Mouse (Mus musculus): Measurements from ENCODE around the gene Ubr4. TPM values are rescaled to one million over a fixed set of nuclear protein-coding genes. Genes with fewer than 3 reads are reported as not detected.
"Not testable (repeated sequence)": the region's sequence is repeated elsewhere in the genome, so short reads cannot be mapped to it uniquely, and the experiment has no call there.

Gene Ubr4
- total RNA-seq, 2 experiments from 2014 or later, result 94.7 to 125 TPM

DNA sequence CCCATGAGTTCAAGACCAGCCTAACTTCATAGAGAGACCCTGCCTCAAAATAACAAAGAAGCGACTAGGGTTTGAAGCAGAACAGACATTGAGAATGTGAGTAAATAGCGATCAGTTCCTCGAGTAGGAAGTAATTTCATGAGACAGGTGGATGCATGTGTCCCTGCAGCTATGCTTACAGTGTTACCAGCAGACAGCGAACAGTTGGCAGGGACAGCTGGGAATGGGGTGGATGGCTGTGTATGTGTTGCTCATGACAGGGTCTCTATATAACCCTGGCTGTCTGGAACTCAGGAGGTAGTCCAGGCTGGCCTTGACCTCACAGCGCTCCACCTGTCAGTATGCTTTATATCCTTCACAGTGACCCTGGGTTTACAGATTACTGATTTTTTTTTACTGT is 15.6 kb downstream of the Ubr4 start:
- Histone ChIP-seq H3K4me3 (no peak overlapping the region), H3K27ac (no peak overlapping the region)
- no peak for TF ChIP-seq CTCF (IDR thresholded peaks at IDR 0.05)
- no peak for DNase-seq
- intact Hi-C loops (cut with DNase I), result no loop called here

DNA sequence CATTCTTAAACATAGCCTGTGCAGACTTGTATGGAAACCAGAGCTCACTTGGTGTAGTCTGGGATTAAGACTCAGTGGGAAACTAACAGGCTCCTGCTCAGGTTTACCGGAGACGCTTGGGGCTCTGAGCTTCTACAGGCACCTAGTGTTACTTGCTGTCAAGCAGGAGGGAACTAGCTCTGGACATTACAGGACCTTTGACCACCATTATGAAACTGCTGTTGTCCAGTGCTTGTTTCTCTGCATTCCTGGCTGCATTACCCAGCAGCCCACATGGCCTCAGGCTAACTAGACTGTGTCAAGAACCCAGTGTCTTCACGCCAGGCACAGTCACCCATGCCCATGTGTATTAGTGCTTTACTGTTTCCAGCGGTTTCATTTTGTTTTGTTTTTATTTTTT is 20.7 kb downstream of the Ubr4 start:
- H3K4me3 ChIP-seq, result no peak overlapping the region
- DNase-seq, result no peak
- intact Hi-C loops (cut with DNase I), result no loop called here
- H3K27ac ChIP-seq, result no peak overlapping the region
- TF ChIP-seq CTCF (IDR thresholded peaks at IDR 0.05), result no peak

DNA sequence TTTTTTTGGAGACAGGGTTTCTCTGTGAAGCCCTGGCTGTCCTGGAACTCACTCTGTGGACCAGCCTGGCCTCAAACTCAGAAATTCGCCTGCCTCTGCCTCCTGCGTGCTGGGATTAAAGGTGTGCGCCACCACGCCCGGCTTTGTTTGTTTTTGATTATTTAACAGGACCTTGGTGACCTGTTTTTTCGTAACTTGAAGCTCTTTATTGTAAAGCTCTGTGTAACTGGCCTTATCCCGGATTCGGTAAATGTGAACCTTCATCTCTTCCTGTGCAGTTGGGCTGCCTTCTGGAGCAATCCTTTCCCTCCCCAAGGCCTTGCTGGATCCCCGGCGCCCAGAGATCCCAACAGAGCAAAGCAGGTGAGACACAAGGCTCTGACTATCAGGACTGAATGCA is 21.1 kb downstream of the Ubr4 start:
- DNase-seq, result no peak
- TF ChIP-seq CTCF (IDR thresholded peaks at IDR 0.05), result no peak
- intact Hi-C loops (cut with DNase I), result no loop called here
- Histone ChIP-seq H3K4me3 (no peak overlapping the region), H3K27ac (no peak overlapping the region)

DNA sequence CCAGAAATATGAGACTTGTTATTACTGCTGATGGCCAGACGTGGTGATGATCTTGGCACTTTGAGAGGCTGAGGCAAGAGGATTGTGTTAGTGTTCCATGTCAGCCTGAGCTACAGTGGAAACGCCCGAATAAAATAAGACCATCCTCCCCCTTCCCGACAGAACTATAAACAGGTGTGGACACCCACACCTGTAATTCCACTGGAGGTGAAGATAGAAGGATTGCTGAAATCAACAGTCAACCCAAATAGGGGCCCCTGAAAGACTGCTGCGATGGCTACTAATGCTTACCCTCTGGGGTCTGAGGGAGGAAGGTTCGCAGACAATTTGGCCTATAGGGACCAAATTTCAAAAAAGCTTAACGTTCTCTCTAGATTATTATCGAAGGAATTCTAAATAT is 27.3 kb downstream of the Ubr4 start:
- Histone ChIP-seq H3K4me3 (peak overlapping the region; percentile 83), H3K27ac (peak overlapping the region; percentile 97)
- intact Hi-C loops (cut with DNase I), result no loop called here
- no peak for TF ChIP-seq CTCF (IDR thresholded peaks at IDR 0.05)
- DNase-seq, result no peak

DNA sequence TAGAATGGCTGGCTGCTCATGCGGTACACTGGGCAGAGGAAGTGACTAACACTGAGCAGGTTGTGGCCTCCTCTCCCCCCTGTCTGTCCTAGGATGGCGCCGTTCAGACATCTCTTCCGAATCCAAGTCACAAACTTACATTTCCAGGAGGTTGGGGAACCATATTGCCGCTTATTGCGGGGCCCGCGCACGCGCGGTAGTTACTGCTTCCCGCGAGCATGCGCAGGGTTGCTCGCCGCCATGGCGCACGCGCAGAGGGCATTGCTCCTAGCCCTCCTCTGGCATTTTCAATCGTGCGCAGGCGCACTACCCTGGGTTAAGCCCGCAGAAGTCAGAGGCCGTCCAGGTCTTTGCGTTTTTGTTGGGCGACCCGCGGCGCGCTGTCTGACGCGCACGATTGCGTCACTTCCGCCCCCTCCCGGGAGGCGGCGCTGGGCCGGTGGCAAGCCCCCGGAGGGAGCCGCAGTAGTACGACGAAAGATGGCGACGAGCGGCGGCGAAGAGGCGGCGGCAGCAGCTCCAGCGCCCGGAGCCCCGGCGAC is 27.9 kb downstream of the Ubr4 start:
- peak overlapping the region; percentile 97 for H3K27ac ChIP-seq
- DNase-seq, result peak; percentile 100
- no peak; the same call in 1 of the 2 replicates for TF ChIP-seq CTCF (IDR thresholded peaks at IDR 0.05)
- intact Hi-C loops (cut with DNase I), result no loop called here
- peak overlapping the region; percentile 83 for H3K4me3 ChIP-seq

DNA sequence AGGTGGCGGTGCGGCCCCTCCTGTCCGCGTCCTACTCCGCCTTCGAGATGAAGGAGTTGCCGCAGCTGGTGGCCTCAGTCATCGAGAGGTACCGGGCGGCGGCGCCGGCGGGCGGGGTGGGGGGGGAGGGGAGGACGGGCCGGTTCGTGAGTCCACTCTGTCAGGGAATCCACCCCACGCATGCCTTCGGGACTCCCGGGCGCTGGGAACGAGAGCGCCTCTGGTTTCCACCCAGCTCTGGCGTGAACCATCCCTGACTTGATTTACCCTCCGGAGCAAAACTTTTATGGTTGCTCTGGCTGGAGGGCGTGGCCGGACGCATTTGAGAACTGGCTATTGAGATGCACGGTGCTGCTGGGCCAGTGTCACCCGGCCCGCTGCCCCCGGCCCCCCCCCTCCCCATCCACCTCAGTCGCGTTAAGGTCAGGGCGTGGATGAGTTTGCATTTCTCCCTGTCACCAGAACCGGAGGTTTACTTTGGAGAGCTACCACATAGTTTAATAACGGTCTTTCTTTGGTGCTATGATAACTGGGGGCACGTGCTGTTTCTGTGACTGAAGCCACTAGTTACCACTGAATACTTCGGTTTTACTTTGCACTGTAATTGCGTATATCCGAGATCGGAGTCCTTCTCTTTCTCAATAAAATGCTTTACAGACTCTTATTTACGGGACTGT is 28.5 kb downstream of the Ubr4 start:
- H3K27ac ChIP-seq, result peak overlapping the region; percentile 97
- no peak for DNase-seq
- intact Hi-C loops (cut with DNase I), result no loop called here
- no peak for TF ChIP-seq CTCF (IDR thresholded peaks at IDR 0.05)
- peak overlapping the region; percentile 83 for H3K4me3 ChIP-seq

DNA sequence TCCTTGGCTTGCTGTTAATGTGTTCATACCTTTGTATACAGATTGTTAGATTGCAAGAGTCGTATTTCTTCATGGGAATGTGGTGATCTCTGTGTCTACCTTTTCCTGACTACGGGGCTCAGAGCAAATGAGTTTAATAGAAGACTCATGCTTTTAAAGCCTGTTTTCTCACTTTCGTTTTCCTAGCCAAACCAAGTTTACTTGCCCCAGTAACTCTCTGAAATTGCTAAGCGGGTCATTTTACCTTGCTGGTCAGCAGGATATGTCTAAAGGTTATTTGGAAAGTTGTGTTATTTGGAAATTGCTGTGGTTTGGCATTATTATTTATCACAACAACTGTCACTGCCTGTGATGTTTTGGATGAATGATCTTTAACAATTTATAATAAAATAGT is 29.0 kb downstream of the Ubr4 start:
- no peak for DNase-seq
- peak overlapping the region; percentile 83 for H3K4me3 ChIP-seq
- intact Hi-C loops (cut with DNase I), result no loop called here
- no peak for TF ChIP-seq CTCF (IDR thresholded peaks at IDR 0.05)
- H3K27ac ChIP-seq, result peak overlapping the region; percentile 97

DNA sequence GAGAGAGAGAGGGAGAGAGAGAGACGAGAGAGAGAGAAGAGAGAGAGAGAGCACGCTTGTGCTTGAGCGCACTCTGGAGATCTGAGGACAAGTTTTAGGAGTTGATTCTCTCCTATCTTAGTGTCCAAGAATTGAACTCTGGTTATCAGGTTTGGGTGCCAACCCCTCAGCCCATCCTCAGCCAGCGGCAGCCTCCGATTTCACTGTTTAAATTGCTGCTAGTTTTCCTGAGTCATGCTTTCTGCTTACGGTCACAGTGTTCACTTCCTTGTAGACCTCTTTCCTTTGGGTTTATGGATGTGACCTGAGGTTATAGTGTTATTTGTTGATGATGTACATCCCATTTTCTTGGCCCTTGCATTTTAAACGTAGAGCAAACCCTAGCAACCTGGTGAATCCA is 29.8 kb downstream of the Ubr4 start:
- no peak for DNase-seq
- Histone ChIP-seq H3K4me3 (peak overlapping the region; percentile 83), H3K27ac (peak overlapping the region; percentile 40; the same call in 1 of the 2 replicates)
- no peak for TF ChIP-seq CTCF (IDR thresholded peaks at IDR 0.05)
- intact Hi-C loops (cut with DNase I), result no loop called here

DNA sequence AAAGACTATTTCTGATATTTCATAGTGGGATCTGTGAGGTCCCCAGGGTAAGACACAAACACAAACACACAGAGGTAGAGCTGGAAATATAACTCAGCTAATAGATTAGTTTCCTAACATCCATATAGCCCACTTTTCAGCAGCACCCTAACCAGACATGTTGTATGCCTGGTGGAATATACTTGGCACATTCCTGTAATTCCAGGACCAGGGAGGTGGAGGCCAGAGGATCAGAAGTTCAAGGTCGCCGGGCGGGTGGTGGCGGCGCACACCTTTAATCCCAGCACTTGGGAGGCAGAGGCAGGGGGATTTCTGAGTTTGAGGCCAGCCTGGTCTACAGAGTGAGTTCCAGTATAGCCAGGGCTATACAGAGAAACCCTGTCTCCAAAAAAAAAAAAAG is 33.4 kb downstream of the Ubr4 start:
- intact Hi-C loops (cut with DNase I); DNase-seq; H3K4me3 ChIP-seq: not testable (repeated sequence)
- H3K27ac ChIP-seq, result peak overlapping the region; percentile 81

DNA sequence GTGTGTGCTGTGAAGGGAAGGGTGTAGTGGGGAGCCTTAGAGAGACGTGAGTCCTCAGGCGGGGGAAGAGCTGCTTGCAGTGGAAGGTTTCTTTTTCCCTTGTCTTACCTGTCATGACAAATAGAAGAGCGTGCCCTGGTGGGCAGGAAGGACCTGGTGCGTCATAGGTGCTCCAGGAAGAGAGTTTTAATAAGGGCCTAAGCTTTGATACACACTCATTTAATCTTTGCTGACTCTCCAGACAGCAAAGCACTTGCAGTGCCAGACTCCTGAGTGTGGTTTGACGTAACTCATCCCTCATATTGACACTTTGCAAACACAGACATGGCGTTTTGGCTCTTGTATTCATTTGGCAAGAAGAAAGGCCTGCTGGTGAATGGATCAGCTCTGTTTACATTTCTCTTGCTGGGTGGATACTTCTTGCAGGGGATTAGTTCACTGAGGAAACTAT is 34.5 kb downstream of the Ubr4 start:
- intact Hi-C loops (cut with DNase I), result no loop called here
- DNase-seq, result no peak
- no peak overlapping the region; the same call in 1 of the 2 replicates for H3K4me3 ChIP-seq
- TF ChIP-seq CTCF (IDR thresholded peaks at IDR 0.05), result no peak
- peak overlapping the region; percentile 81 for H3K27ac ChIP-seq

DNA sequence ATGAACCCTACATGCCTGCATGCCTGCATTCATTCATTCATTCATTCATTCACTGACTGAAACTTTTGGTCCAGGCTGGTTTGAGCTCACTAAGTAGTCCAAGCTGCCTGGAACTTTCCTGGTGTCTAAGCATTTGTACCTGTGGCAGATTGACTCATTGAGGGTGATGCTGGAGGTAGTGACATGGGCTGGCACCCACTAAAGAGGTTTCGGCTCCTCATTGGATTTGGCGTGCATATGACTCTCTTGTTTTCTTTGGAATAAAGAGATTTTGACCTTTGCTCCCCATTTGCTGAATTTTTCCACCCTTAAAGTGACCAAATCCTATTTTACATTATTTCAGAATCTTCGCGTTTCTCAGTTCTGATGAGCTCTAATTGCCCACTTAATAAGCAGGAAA is 37.1 kb downstream of the Ubr4 start:
- TF ChIP-seq CTCF (IDR thresholded peaks at IDR 0.05), result no peak
- no peak for DNase-seq
- intact Hi-C loops (cut with DNase I), result no loop called here
- Histone ChIP-seq H3K27ac (no peak overlapping the region), H3K4me3 (no peak overlapping the region)

DNA sequence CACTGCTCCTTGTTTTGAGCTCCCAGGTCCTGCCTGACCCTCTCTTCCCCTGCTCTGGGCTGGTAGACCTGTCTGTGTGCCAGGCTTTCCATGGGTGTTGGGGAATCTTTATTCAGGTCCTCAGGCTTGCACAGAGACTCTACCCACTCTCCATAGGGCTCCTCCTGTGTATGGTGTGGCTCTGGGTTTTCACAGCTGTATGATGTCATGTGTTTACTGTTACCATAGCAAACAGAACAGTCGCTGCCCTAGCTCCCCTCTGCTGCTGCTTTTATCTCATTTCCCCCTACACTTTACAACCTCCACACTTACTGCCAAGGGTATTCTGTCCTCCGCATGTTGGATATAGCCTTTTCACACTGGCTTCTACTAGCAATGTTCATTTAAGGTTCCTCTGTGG is 43.0 kb downstream of the Ubr4 start:
- intact Hi-C loops (cut with DNase I), result loop anchor here (5.0 kb wide), 1 partner anchor 37 kb away; no protein-coding TSS in a partner anchor
- TF ChIP-seq CTCF (IDR thresholded peaks at IDR 0.05), result no peak
- H3K27ac ChIP-seq, result no peak overlapping the region
- DNase-seq, result no peak
- no peak overlapping the region for H3K4me3 ChIP-seq

DNA sequence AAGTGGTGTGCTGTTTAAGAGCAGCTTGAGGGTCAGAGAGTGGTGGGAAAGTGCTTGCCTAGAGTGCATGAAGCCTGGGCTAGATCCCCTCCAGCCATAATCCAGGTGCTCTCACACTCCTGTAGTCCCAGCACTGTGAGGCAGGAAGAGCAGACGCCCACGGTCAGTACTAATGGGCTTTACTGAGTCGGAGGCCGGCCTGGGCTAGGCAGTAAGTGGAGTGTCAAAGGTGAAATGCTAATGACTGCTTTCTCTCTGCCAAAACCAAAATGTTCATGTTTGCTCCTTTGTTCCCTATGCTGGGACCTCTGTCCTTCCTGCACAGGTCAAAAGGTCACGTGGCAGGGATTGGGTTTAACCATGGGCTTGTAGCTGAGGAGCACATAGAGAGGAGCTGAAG is 48.1 kb downstream of the Ubr4 start:
- intact Hi-C loops (cut with DNase I), result loop anchor here (5.0 kb wide), 1 partner anchor 42 kb away; no protein-coding TSS in a partner anchor
- no peak for TF ChIP-seq CTCF (IDR thresholded peaks at IDR 0.05)

DNA sequence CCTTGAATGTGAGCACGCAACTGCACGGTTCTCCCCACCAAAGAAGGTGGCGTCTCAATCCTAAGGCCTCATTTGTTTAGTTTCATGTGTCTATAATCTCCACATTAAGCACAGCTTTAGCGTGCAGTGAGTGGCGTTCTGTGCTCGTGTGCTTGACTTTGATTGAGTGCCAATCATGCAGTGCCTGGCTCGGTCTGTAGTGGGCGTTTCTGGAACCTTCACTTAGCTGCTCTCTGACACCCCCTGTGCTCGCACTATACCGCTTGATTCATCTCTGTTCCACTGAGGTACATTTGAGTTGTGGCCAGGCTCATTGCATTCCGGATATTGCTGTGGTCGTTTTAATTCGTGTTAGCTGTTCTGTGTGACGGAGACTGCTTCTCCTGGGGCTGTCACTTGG is 50.8 kb downstream of the Ubr4 start:
- no peak for DNase-seq
- Histone ChIP-seq H3K27ac (no peak overlapping the region), H3K4me3 (no peak overlapping the region)
- peak; percentile 5; the same call in 1 of the 2 replicates for TF ChIP-seq CTCF (IDR thresholded peaks at IDR 0.05)
- intact Hi-C loops (cut with DNase I), result loop anchor here (5.0 kb wide), 1 partner anchor 39 kb away; no protein-coding TSS in a partner anchor

More for the DNA sequence above, 48.1 kb downstream of the Ubr4 start:
- DNase-seq, result no peak
- Histone ChIP-seq H3K4me3 (no peak overlapping the region), H3K27ac (no peak overlapping the region)

All from gastrocnemius, adult 2 months (tissue).